Mouse (Mus musculus) bone marrow macrophage, adult 2 months (primary cell): Measurements from ENCODE around the gene Brd7.

Experiments
- CTCF ChIP-seq: IDR thresholded peaks from 2 replicates; pipeline ENCODE4 v1.5.1; 2012; ENCODE audit warnings: low read depth, mild to moderate bottlenecking, low read length, moderate library complexity
- POLR2A ChIP-seq: IDR thresholded peaks from 2 replicates; pipeline ENCODE4 v1.6.1; 2012; ENCODE audit warnings: mild to moderate bottlenecking, low read depth, low read length, borderline replicate concordance

DNA sequence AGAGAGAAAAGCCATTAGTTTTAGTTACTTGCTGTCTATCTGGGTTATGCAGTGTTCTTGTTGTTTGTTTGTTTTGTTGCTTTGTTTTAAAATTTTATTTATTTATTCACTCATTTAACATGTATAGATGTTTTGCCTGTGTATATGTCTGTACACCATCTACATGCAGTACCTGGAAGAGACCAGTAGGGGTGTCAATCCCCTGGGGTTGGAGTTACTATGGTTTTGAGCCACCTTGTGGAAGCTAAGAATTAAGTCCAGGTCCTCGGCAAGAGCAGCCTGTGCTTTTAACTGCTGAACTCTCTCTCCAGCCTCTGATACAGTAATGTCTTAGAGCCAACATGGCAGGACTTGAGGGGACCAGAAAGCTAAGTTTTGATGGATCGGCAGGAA, 21.2 kb upstream of the Brd7 start:
- TF ChIP-seq CTCF (no peak), POLR2A (no peak)
